Mouse (Mus musculus) monocyte, adult 5-6 weeks (primary cell): Measurements from ENCODE around the gene Pim1. TPM values are rescaled to one million over a fixed set of nuclear protein-coding genes. Genes with fewer than 3 reads are reported as not detected.

Experiments used
- total RNA-seq: library from RNA; stranded (forward); fragments of 200-1000, 200-491, 200-594 nt; gene quantifications from 3 replicates; pipeline ENCODE4 v1.2.3, GENCODE M21; 2017

The Pim1 gene
- total RNA-seq, 1 experiment from 2014 or later = 1,062 TPM

Other genes with a start within 250 kb of the Pim1 start
- gene Ppil1, start 226.6 kb upstream of the Pim1 start, total RNA-seq = 12.7 to 24.2 TPM (median 17.9 TPM) in 3 replicates
- 67.0 to 84.4 TPM (median 75.3 TPM) in 3 replicates for gene BC004004, start 222.0 kb upstream of the Pim1 start, total RNA-seq
- gene Pi16, start 173.1 kb upstream of the Pim1 start, total RNA-seq = 16.9 to 37.3 TPM (median 22.0 TPM) in 3 replicates
- gene Mtch1, start 142.8 kb upstream of the Pim1 start, total RNA-seq = 56.3 to 71.0 TPM (median 67.0 TPM) in 3 replicates
- 76.8 to 91.0 TPM (median 79.1 TPM) in 3 replicates for gene Fgd2, start 129.8 kb upstream of the Pim1 start, total RNA-seq
- not detected in 3 replicates for gene Gm17657, start 58.9 kb downstream of the Pim1 start, total RNA-seq
- gene Tbc1d22b, start 59.0 kb downstream of the Pim1 start, total RNA-seq = 7.9 to 22.0 TPM (median 8.4 TPM) in 3 replicates
- gene Tmem217, start 61.6 kb downstream of the Pim1 start, total RNA-seq = not detected in 3 replicates
- gene Rnf8, start 124.0 kb downstream of the Pim1 start, total RNA-seq = 44.8 to 57.1 TPM (median 48.0 TPM) in 3 replicates
- gene Gm28043, start 124.1 kb downstream of the Pim1 start, total RNA-seq = 17.9 to 20.7 TPM (median 20.5 TPM) in 3 replicates
- 107 to 224 TPM (median 209 TPM) in 3 replicates for gene Cmtr1, start 169.8 kb downstream of the Pim1 start, total RNA-seq
- gene Ccdc167, start 226.3 kb downstream of the Pim1 start, total RNA-seq = 4.7 to 14.6 TPM (median 5.0 TPM) in 3 replicates